Mouse (Mus musculus) mesoderm, embryonic 11.5 days (tissue): ENCODE data around the gene Rnd2.
"Not testable (repeated sequence)": the region's sequence is repeated elsewhere in the genome, so short reads cannot be mapped to it uniquely, and the experiment has no call there.

Source experiments
- DNase-seq: peaks from one replicate; pipeline ENCODE4 v3.0.0-alpha.2; 2012; ENCODE audit warnings: low read depth, low spot score

Gene Rnd2

GRCm38 (mm10) chr11:101446860-101447259, 17.9 kb upstream of the Rnd2 start:
- not testable (repeated sequence) for DNase-seq

- no peak for DNase-seq
Observed at GRCm38 (mm10) chr11:101447786-101448185, 17.0 kb upstream of the Rnd2 start.

GRCm38 (mm10) chr11:101448274-101448746, 16.5 kb upstream of the Rnd2 start, which contains the start of gene Ifi35:
Ifi35 (plus strand) TSS chr11:101448407.
- no peak for DNase-seq

GRCm38 (mm10) chr11:101448899-101449298, 15.9 kb upstream of the Rnd2 start:
- no peak for DNase-seq

- DNase-seq, result not testable (repeated sequence)
Observed at GRCm38 (mm10) chr11:101449596-101449995, 15.2 kb upstream of the Rnd2 start.

GRCm38 (mm10) chr11:101450394-101450793, 14.4 kb upstream of the Rnd2 start:
- DNase-seq, result no peak

GRCm38 (mm10) chr11:101451536-101451935, 13.3 kb upstream of the Rnd2 start:
- DNase-seq, result no peak

GRCm38 (mm10) chr11:101452093-101452774, 12.6 kb upstream of the Rnd2 start:
- no peak for DNase-seq

GRCm38 (mm10) chr11:101454702-101455101, 10.1 kb upstream of the Rnd2 start:
- no peak for DNase-seq

GRCm38 (mm10) chr11:101455627-101456026, 9.2 kb upstream of the Rnd2 start:
- DNase-seq, result no peak

GRCm38 (mm10) chr11:101457631-101458030, 7.2 kb upstream of the Rnd2 start:
- DNase-seq, result no peak

GRCm38 (mm10) chr11:101458217-101458616, 6.6 kb upstream of the Rnd2 start:
- no peak for DNase-seq

GRCm38 (mm10) chr11:101459716-101460115, 5.1 kb upstream of the Rnd2 start:
- no peak for DNase-seq

GRCm38 (mm10) chr11:101460321-101460720, 4.5 kb upstream of the Rnd2 start:
- no peak for DNase-seq

- no peak for DNase-seq
Observed at GRCm38 (mm10) chr11:101462141-101462540, 2.7 kb upstream of the Rnd2 start.

- DNase-seq, result peak; percentile 64
Observed at GRCm38 (mm10) chr11:101462583-101463440, 2.0 kb upstream of the Rnd2 start.

- peak; percentile 48 for DNase-seq
Observed at GRCm38 (mm10) chr11:101465101-101465868, 486 bp downstream of the Rnd2 start.

- DNase-seq, result peak; percentile 62
Observed at GRCm38 (mm10) chr11:101465869-101466551, 1.2 kb downstream of the Rnd2 start, which contains the start of gene Vat1. Vat1 (minus strand) TSS chr11:101466230.

GRCm38 (mm10) chr11:101466552-101466950, 1.8 kb downstream of the Rnd2 start:
- not testable (repeated sequence) for DNase-seq

- peak; percentile 80 for DNase-seq
Observed at GRCm38 (mm10) chr11:101467477-101468262, 2.9 kb downstream of the Rnd2 start.
